Mouse (Mus musculus) layer of hippocampus, adult 9-10 months (tissue): ENCODE measurements around the gene Emc9.

Experiments used
- DNase-seq: peaks from one replicate; pipeline ENCODE4 v3.0.0; 2022; ENCODE audit warnings: low spot score

The Emc9 gene

DNA sequence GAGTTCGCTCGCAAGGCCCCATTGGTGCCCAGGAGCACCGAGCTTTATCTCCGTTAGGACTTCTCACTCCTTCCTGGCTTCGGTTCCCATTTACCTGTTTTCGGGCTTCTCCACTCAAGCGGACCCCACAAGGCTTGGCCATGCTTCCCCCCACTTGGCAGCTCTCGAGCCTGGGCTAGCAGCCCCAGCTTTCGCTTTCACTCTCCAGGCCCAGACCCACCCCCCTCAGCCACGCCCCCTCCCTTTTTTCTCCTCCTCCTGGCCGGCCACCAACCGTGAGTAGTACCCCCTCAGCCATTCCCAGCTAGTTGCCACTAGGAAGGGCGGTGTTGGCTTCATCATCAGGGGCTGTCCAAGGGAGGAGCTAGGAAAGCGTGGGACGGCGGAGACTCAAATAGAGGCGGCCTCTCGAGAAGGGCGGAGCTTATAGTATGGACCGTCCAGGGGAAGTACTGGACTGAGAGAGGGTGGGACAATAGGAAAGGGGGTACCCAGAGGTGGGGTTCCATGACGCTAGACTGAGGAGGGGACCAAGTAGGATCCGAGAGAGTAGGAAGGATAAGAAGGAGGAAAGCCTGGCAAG is 5.7 kb upstream of the Emc9 start, which contains the start of gene Psme2:
TSS of gene Psme2 (minus strand) at position 366 of the 583 bp plus-strand sequence.
- peak; percentile 88 for DNase-seq

DNA sequence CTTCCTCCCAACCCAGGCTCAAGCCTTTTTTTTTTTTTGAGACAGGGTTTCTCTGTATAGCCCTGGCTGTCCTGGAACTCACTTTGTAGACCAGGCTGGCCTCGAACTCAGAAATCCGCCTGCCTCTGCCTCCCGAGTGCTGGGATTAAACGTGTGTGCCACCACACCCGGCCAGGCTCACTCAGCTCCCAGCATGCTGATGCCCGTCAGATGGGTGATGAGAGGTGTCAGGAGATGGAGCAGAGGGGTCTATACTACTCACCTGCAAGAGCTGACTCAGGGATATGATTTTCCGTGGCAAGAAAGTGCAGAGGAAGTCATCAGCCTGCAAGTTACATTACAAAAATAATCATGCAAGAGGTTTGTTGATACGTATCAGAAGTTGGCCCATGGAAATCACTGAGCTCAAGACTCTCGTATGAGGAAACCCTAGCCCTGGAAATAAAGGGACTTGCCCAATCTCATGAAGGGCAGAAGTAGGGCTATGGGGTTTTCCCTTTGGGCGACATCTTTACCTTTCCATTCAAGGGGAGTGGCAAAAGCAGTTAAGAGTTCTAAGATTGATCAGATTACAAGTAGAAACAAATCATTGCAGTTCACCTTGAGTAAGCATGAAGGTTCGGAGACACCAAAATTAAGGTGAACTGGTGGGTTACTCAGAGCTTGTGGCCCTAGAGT is 4.8 kb upstream of the Emc9 start:
- no peak for DNase-seq

DNA sequence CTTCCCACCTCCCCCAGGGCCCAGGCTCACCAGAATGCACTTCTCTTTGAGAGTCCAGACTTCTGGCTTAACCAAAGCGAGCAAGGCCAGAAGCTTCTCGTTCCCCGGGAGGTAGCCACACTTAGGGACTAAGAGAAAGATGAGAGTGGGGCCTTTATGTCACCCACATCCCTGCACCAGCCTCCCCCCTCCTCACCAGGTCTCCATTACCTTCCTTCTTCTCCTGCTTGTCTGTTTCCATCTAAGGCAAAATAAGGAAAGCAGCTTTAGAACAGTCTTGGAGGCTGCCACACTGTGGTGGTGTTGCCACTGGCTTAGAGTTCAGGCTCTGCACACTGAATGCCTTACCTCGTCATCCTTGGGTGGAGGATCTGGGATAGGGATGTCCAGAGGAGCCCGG is 4.2 kb upstream of the Emc9 start:
- no peak for DNase-seq

DNA sequence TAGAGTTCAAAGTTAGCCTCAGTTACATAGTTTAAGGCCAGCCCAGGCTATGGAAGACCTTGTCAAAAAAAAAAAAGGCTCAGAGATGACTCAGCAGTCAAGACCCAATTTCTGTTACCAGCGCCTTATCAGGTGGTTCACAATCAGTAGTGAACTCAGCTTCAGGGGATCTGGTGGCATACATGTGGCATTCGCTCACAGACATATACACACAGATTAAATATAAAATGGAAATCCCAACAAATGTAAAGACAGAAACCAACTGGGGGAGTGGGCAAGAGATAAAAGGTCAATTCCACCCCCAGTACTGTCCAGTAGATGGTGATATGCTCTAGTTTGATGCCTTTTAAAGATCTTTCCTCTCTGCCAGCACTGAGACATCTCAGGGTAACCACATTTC is 1.0 kb upstream of the Emc9 start:
- no peak for DNase-seq

DNA sequence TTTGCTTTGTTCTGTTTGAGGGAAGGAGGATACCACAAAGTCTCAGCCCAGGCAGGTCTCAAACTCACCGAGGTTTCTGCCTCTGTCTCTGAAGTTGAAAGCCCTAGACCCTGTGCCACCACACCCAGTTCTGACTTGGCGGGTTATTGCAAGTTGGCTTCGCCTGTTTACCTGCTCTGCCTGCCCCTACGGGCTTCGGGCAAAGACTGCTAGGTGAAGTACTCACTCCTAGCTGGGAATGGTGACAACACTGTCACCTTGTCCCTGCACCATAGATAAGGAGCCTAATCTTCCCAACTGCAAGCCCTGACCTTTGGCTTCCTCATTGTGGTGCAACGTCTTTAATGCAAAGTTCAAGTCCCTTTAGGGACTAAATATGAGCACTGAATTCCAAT is 461 bp upstream of the Emc9 start:
- no peak for DNase-seq

DNA sequence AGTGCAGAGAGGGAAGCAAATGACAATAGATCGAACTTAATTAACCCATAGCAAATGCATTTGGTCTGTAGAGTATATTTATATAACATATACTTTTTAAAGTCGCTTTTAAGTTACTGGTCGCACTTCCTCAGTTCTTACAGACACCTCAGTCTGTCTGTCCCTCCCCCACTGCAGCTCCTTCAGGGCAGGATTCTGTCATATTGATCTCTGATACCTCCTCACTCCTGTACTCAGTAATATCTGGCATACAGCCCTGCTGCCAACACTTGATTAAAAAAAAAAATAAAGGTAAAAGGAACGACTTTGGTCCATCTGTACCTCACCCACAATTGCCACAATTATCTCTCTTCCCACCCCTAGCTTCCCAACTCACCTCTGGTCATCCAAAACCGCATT is 800 bp downstream of the Emc9 start:
- no peak for DNase-seq

DNA sequence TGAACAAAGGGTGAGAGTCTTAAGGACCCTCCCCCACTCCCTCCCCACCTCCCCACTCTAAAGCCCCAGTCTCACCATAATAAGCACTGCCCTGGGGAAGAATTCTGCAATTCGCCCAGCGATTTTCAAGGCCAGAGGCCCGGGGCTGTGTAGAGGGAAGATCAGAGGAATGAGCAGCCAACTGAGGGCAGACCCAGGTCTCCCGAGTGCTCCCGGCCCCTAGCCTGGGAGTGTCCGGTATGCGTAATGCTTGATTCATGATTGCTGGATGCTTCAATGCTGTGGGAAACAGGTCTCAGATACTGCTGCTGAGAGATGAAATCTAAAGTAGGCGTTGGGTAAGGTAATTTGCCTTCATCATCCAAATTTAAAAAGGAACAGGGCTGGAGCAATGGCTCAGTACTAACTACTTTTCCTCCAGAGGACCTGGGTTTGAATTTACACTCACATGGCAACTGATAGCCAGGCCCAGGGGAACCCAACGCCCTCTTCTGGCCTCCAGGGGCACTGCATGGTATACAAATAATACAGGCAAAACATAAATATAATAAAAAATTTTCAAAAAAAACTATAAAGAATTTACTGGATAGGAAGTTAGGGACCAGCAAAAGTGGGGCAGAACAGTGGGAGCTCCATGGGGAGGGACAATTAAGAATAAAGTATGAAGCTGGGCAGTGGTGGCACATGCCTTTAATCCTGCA is 3.0 kb downstream of the Emc9 start:
- no peak for DNase-seq

DNA sequence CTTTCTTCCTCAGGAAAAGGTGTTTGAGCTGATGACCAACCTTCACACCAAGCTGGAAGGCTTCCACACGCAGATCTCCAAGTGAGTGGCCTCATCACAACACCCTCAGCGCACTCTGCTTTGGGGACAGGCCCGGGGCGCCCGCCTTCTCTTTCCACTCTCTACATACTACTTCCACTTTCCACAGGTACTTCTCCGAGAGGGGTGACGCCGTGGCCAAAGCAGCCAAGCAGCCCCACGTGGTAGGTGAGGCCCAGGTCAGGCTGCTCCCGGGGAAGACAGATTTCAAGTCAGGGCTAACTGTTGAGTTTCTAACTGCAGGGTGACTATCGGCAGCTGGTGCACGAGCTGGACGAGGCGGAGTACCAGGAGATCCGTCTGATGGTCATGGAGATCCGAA is 4.4 kb downstream of the Emc9 start:
- DNase-seq, result no peak

DNA sequence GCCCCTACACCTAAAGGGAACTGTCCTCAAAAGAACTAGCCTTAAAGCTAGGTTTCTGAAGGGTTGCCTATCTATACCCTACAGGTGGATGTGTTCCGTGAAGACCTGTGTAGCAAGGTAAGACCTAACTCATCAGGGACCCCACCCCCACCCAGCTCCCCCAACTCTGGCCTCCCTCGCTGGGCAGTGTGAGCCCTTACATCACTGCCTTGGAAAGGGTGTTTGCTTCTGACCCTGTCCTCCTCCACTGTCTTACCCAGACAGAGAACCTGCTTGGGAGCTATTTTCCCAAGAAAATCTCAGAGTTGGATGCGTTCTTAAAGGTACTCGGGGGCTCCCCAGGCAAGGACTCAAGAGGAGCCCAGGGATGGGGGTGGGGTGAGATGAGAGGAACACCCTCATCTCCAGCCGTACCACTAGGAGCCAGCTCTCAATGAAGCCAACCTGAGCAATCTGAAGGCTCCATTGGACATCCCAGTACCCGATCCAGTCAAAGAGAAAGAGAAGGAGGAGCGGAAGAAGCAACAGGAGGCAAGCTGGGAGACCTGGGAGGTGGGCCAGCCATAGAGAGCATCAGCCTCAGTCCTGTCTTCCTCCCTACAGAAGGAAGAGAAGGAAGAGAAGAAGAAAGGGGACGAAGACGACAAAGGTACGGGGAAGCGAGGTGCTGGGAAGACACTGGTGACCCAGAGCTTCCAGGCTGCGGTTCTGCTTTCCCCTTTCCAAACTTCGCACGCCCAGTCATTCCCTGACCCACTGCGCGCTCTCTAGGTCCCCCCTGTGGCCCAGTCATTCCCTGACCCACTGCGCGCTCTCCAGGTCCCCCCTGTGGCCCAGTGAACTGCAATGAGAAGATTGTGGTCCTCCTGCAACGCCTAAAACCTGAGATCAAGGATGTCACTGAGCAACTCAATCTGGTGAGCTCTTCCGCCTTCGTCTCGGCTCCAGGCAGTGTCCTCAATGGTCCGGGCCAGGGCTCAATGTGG is 5.3 kb downstream of the Emc9 start:
- no peak for DNase-seq

DNA sequence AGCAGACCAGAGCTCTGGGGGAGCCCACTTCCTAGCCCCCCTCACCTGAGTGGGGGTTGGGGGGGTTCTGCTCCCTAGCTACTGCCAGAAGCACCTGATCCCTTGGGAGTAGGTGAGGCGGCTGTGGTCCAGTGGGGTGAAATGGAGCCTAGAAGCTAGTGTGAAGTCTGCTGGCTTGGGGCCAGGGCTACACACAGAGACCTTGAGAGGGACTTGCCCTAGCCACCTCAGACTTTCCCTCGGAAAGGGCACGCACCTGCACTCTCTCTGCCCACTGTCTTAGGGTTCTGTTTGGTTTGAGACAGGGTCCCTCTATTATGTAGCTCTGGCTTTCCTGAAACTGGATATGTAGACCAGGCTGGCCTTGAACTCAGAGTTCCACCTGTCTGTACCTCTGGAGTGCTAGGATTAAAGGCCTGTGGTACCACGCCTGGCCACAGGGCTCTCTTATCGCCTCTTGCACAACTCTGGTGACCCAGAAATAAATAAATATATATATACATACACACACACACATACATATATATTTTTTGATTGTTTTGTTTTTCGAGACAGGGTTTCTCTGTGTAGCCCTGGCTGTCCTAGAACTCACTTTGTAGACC is 6.3 kb downstream of the Emc9 start:
- no peak for DNase-seq

DNA sequence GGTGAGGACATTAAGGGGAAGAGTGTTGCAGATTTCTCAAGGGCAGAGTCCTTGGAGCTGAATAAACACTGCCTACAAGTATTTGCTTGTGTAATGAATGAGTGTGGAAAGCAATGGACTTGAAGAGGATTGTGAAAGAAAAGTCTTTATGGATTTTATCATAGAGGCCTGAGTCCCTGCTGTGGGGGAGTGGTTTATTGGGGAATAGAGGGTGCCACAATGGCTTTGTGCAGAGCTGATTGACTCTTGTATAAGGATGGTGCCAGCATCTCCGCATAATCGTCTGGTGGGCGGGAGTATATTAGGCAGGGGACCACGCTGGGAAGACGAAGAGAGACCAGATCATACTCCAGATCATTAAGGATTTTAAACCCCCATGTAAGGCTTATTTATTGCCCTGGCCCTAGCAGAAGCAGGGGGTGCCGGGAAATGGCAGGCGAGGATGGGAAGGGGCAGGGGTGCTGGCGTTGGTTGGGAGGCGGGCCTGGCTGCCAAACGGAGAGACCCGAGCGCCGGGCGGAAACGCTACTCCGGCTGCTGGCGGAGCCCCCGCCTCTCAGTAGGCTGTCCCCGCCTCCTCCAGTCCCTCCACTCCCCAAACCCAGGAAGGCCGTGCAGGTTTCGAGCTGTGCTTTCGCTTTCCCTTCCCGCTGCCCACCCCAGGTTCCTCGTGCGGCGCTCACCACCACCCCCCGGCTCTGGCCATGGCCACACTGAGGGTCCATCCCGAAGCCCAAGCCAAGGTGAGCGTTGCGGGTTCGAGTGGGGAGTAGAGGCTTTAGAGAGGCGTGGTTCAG is 7.0 kb downstream of the Emc9 start, which contains the start of gene Psme1:
TSS of gene Psme1 (plus strand) at position 253 of the 797 bp plus-strand sequence.
- DNase-seq, result no peak

DNA sequence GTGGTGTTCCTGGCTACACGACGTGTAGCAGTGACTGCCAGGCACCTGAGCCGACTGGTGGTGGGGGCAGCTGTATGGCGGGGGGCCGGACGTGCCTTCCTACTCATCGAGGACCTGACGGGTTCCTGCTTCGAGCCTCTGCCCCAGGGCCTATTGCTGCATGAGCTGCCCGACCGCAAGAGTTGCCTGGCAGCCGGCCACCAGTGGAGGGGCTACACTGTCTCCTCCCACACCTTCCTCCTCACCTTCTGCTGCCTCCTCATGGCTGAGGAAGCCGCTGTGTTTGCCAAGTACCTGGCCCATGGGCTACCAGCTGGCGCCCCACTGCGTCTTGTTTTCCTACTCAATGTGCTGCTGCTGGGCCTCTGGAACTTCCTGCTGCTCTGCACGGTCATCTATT is 8.7 kb downstream of the Emc9 start:
- no peak for DNase-seq

DNA sequence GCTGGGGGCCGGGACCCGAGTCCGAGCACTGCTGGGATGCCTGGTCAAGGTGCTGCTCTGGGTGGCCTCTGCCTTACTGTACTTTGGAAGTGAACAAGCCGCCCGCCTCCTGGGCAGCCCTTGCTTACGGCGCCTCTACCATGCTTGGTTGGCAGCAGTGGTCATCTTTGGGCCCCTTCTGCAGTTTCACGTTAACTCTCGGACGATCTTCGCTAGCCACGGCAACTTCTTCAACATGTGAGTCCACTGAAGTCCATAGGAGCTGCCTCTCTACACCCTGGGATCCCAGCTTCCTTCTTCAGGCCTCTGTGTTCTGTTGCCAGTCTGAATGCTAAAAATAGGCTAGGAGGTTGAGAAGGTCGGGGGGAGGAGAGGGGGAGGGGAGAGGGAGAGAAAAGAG is 9.4 kb downstream of the Emc9 start:
- no peak for DNase-seq

DNA sequence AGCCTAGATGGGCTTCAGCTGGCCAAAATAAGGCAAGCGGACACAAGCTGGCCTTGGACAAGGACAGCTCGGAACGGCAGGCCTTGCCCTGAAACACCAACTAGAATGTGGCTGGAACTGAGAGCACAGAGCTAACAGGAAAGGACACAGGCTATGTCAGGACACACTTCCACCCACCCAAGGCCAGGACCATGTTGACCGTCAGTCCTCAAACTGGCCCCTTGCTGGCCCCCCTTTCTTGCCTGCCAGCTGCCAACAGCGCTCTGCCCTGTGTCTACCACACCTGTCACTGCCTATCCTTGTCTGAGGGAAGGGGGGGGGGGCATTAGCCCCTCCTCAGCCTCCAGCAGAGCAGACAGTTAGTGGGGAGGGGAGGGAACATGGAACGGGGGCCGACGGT is 9.8 kb downstream of the Emc9 start, which contains the start of gene Fitm1:
TSS of gene Fitm1 (plus strand) at position 316 of the 400 bp plus-strand sequence.
- no peak for DNase-seq

DNA sequence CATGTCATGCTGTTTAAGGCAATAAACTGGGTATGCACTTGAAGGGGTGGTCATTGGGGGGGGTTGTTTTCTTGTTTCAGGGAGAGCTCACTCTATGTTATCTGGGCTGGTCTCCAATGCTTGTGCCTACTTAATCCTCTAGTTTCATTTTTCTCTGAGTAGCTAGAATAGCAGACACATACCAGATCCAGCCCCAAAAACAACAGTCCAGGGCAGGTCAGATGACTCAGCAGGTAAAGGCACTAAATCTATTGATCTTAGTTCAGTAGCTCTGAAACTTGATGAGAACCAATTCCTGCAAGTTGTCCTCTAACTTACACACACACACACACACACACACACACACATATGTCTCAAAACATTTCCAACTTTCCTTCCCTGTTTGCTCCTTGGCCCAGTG is 13.3 kb downstream of the Emc9 start:
- no peak for DNase-seq

DNA sequence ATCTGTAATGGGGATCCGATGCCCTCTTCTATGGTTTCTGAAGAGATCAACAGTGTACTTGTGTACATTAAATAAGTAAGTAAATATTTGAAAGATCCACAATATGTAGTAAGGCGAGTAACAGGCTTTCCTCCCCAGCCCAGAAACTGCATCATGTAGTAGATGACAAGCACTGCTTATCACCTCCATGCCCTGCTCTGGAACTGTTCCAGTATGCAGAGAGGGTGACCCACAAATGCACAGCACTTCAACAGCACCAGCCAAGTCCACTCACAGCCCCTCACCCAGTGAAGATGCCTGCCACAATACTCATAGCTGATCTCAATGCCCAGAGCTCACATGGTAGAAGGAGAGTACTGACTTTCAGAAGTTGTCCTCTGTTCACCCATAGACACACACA is 14.5 kb downstream of the Emc9 start:
- no peak for DNase-seq

DNA sequence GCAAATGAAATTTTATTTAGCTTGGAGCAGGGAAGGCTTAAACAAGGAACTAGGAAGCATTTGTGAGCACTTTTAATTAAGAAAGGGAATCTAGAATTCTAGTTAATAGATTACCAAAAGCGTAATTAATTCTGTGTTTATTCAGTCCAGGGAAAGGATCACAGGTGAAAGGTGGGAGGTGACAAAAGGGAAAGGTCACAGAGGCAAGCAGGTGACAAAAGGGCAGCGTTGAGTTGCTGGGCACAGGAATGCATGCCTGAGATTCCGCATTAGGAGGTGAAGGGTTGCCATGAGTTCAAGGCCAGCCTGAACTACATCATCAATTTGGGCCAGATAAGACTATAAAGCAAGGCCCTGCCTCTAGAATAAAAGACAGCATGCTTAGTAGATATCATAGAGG is 17.6 kb downstream of the Emc9 start:
- no peak for DNase-seq

DNA sequence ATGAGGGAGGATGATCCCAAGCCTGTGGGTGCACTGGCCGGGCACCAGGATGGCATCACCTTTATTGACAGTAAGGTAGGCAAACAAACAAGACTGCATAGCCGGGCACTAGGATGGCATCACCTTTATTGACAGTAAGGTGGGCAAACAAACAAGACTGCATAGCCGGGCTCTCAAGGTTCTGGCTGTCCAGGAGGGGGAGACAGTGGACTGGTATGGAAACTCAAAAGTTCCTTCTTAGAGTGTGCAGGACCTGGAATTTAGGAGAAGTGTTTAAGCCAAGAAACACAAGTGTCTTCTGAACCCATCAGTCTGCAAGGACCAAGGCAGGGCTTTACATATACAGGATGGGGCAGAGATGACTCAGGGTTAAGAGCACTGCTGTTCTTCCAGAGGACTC is 19.4 kb downstream of the Emc9 start:
- no peak for DNase-seq

DNA sequence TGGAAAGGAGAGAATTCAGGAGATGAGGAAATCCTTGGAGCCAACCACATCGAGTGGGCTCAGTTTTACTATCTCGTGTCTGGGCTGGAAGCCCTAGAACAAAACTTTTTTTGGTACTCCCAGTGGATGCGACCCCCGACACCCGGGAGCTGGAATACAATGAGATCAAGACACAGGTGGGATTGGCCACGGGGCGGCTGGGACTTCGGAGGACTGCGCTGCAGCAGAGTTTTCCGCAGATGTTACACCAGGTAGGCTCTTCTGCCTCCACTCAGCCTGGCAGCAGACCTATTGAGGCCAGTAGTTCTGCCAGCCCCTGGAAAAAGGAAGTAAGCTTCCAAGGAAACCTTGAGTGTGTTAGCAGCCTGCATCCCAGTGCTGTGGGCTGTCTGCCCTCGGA is 21.9 kb downstream of the Emc9 start:
- no peak for DNase-seq

DNA sequence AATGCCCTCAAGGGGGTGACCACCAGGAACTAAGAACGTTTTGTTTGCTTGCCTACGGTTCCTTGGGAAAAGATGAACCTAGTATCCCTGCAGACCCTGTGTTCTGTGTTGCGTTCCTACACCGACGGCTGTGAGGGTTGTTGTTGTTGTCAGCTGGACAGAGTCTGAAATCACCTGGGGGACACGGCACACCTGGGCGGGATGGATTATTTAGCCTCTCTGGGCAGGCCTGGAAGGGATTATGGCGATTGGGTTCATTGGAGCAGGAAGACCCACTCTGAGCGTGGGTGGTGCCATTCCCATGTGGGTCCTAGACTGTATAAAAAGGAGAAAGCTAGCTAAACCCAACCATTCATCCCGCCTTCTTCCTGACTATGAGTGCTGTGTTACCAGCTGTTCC is 23.2 kb downstream of the Emc9 start:
- DNase-seq, result no peak
